Mouse (Mus musculus): ENCODE measurements at regions not wholly inside any gene's neighbourhood (a gene's known extent, or its start where the extent isn't known, plus 50 kb on each side); places are given as distances from the start of the nearest gene placed in this dataset.

DNA sequence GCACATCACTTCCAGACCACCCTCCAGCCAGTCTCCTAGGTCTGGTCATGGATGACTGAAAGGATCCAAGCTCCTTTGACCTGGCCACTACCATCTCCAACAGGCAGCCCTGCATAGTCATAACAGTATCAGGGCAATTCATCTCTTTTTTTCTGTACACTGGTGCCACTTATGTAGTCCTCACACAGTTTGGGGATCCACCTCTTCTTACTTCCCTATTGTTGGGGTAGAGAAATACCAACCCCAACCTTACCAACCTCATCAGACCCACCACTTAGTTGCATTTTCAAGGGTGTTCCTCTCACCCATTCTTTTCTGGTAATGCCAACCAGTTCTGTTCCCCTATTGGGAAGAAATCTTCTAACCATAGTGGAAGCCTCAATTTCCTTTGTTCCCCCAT is 109.4 kb downstream of the B3gnt5 start:
- TF ChIP-seq CTCF (IDR thresholded peaks at IDR 0.05; ENCODE audit: control insufficient read depth, insufficient read depth, insufficient read length) (no peak), MYOG (IDR thresholded peaks at IDR 0.05; ENCODE audit: control insufficient read depth, extremely low read depth, insufficient read length) (no peak), USF1 (IDR thresholded peaks at IDR 0.05; ENCODE audit: low read depth) (no peak), MAX (IDR thresholded peaks at IDR 0.05) (no peak), FOSL1 (IDR thresholded peaks at IDR 0.05; ENCODE audit: insufficient read depth, low read length, poor library complexity, severe bottlenecking) (no peak), CEBPB (IDR thresholded peaks at IDR 0.05; ENCODE audit: low read depth) (no peak)
